Mouse (Mus musculus) forebrain, embryonic 11.5 days (tissue): ENCODE data around the gene Phc2. TPM values are rescaled to one million over a fixed set of nuclear protein-coding genes. Genes with fewer than 3 reads are reported as not detected.

ENCODE experiments used
- ATAC-seq: fragments of 200-750 bp; cut with Nextera tagmentation; replicated peaks from 2 replicates; pipeline ENCODE4 v1.8.0; 2017; ENCODE audit warnings: moderate TSS enrichment; ENCODE audit not compliant: low FRiP score
- DNase-seq: peaks from one replicate; pipeline ENCODE4 v3.0.0-alpha.2; 2017; ENCODE audit warnings: low spot score
- H3K27ac ChIP-seq: fragments of 300-500 bp; sonication (generic); 2 replicates; pipeline ENCODE4 v1.5.1; 2014; ENCODE audit warnings: low read depth, low read length
- H3K27me3 ChIP-seq: fragments of 300-500 bp; sonication (generic); 2 replicates; pipeline ENCODE4 v1.6.1; 2014; ENCODE audit warnings: mild to moderate bottlenecking, low read length, mixed read lengths; ENCODE audit not compliant: control insufficient read depth, insufficient read depth
- H3K36me3 ChIP-seq: fragments of 300-500 bp; sonication (generic); 2 replicates; pipeline ENCODE4 v1.6.1; 2014; ENCODE audit warnings: mild to moderate bottlenecking, low read length, moderate library complexity, mixed read lengths; ENCODE audit not compliant: control insufficient read depth, insufficient read depth
- H3K4me1 ChIP-seq: fragments of 300-500 bp; sonication (generic); replicated peaks from 2 replicates; pipeline ENCODE4 v1.6.1; 2014; ENCODE audit warnings: low read length, mixed read lengths; ENCODE audit not compliant: control insufficient read depth, insufficient read depth
- H3K4me2 ChIP-seq: fragments of 300-500 bp; sonication (generic); 2 replicates; pipeline ENCODE4 v1.6.1; 2014; ENCODE audit warnings: low read depth, mild to moderate bottlenecking, low read length, moderate library complexity, mixed read lengths; ENCODE audit not compliant: severe bottlenecking
- H3K4me3 ChIP-seq: fragments of 300-500 bp; sonication (generic); 2 replicates; pipeline ENCODE4 v1.5.1; 2014; ENCODE audit warnings: low read depth, low read length
- H3K9ac ChIP-seq: fragments of 300-500 bp; sonication (generic); 2 replicates; pipeline ENCODE4 v1.6.1; 2014; ENCODE audit warnings: low read length
- H3K9me3 ChIP-seq: fragments of 300-500 bp; sonication (generic); 2 replicates; pipeline ENCODE4 v1.6.1; 2016; ENCODE audit warnings: low read length, mixed read lengths; ENCODE audit not compliant: control insufficient read depth
- WGBS: fragments of 180-500 bp; shearing (Covaris S2); extraction: QIAGEN DNeasy Blood & Tissue Kit; methylation state at CpG from one replicate; pipeline ENCODE4 v1.1.7; 2014; 5-methylcytosine and 5-hydroxymethylcytosine counted together
- polyA plus RNA-seq: library from polyadenylated mRNA; unstranded; fragments of >200 nt; fragmentation: Nextera tagmentation; extraction: Ambion mirVana; gene quantifications from 2 replicates; pipeline ENCODE4 v1.2.1, GENCODE M21; 2014

Phc2 gene
- polyA plus RNA-seq, 1 experiment from 2014 or later, result 133 TPM

DNA sequence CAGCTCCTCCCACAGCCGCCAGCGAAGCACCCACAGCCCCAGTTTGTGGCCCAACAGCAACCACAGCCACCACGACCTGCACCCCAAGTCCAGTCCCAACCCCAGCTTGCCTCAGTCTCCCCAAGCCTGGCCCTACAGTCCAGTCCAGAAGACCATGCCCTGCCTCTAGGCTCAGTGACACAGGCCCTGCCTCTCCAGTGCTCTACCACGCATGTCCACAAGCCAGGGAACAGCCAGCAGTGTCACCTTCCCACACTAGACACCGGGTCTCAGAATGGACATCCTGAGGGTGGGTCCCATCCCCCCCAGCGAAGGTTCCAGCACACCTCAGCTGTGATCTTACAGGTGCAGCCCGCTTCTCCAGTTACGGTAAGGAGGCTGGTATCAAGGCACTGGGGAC lies 68.4 kb downstream of the Phc2 start:
- H3K4me3 ChIP-seq, result no peak overlapping the region
- DNase-seq, result peak; percentile 49
- H3K27me3 ChIP-seq, result no peaks in the 10 kb centered on the region
- H3K27ac ChIP-seq, result no peak overlapping the region
- H3K9me3 ChIP-seq, result no peaks in the 10 kb centered on the region
- H3K4me1 ChIP-seq, result peaks cover 37% of the 10 kb centered on the region
- H3K36me3 ChIP-seq, result no peaks in the 10 kb centered on the region
- 85% methylated on average over 8 of the region's 8 CpGs for WGBS
- no peak overlapping the region for H3K4me2 ChIP-seq
- H3K9ac ChIP-seq, result no peak overlapping the region
- no peak for ATAC-seq

DNA sequence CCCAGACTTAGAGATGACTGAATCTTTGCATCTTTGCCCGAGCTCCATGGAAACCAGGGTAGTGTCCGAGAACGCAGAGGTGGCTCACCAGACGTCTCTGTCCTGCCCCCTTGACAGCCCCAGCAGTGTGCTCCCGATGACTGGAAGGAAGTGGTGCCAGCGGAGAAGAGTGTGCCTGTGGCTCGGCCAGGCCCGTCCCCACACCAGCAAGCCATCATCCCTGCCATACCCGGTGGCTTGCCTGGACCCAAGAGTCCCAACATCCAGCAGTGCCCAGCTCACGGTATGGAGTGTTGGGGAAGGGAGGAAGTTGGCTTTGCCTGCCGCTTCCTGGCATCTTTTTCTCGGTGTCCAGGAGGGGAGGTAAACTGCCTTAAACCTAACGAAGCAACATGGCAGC lies 68.9 kb downstream of the Phc2 start:
- Histone ChIP-seq H3K4me3 (no peak overlapping the region), H3K27me3 (no peaks in the 10 kb centered on the region), H3K36me3 (no peaks in the 10 kb centered on the region), H3K4me1 (peaks cover 37% of the 10 kb centered on the region), H3K9ac (no peak overlapping the region), H3K9me3 (no peaks in the 10 kb centered on the region), H3K4me2 (no peak overlapping the region), H3K27ac (no peak overlapping the region)
- 82% methylated on average over 13 of the region's 13 CpGs for WGBS
- ATAC-seq (no peak), DNase-seq (peak; percentile 38)

DNA sequence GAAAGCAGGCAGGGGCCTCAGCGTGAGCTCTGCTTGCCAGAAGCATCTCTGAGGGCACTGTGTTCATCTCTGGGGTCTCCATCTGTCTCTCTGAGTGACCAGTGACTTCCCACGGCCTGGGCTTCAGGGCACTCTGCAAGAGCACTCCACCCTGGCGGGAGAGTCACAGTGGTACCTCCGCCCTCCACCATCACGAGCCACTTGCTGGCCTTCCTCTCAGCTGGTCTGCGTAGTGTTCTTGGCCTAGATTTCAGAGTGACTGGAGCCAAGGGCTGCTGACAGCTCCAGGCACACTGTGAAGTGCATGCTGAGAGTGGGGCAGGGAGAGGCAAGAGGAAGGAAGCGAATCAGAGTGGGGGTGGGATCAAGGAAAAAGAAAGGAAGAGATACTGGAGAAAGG lies 69.6 kb downstream of the Phc2 start:
- no peak overlapping the region for H3K4me3 ChIP-seq
- WGBS, result 75% methylated on average over 7 of the region's 7 CpGs
- peaks cover 34% of the 10 kb centered on the region for H3K4me1 ChIP-seq
- DNase-seq (peak; percentile 47), ATAC-seq (no peak)
- H3K9ac ChIP-seq, result no peak overlapping the region
- H3K27ac ChIP-seq, result no peak overlapping the region
- H3K36me3 ChIP-seq, result no peaks in the 10 kb centered on the region
- no peaks in the 10 kb centered on the region for H3K9me3 ChIP-seq
- H3K4me2 ChIP-seq, result no peak overlapping the region
- H3K27me3 ChIP-seq, result no peaks in the 10 kb centered on the region

DNA sequence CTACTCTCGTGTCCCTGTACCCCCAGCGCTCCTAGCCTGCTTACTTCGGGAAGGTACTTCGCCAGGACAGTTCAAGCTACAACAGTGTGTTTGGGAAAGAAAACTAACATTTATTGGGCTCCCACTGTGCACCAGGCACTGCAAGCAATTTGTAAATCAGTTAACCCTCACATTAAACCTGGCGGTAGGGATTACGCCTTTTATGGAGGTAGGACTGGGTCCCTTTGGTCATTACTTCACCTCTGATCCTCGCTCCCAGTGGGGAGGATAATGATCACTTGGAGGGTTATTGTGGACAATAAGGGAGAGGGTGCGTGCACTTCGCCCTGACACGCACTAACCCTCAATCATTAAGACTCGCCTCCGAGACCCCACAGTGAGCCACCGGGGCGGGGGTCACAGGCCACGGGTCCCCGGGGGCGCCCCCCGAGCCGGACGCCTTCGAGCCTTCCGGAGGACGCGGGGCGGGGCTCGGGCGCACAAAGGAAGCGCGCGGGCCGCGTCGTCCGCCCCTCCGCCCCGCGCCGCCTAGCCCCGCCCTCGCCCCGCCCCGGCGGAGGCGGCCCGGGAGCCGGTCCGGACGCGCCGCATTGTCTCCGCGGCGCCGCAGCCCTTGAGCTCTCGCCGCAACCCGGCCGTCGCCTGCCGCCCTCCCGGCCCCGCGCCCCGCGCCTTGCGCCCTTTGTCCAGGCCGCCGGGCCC lies 72.7 kb downstream of the Phc2 start:
- WGBS, result 4% methylated on average over 31 of the region's 68 CpGs
- H3K4me1 ChIP-seq, result peaks cover 23% of the 10 kb centered on the region

DNA sequence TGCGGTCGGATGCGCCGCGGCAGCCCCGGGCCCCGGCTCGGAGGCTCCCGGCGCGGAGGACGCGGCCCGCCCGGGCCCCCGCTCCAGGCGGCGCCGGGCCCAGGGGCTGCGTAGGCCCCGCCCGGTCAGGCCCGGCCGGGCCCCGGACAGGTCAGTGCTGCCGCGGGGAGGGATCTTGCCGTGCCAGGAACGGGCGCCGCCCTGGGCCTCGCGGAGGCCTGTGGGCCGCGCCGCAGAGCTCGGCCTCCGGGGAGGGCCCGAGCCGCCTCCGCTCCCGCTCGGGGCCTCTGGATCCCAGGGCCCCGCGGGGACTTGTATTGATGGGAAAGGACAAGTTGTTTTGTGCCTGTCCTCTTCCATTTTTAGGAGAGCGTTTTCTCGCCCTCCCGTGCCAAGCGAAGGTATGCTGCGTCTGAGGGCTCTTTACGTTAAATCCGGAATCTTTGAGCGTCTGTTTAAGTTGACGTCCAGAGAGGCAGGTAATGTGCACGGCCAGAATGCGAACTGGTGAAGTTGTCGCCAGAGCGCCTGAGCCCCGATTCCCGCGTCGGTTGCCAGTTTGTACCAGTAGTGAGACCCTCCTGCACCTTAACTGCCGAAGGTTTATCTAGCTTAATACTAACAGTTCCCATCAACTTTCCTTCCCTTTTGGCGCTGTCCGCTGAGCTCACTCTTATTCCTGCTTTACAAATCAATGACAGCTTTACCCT lies 73.4 kb downstream of the Phc2 start:
- ATAC-seq (peak; percentile 60; the same call in 1 of the 2 replicates), DNase-seq (no peak)
- no peaks in the 10 kb centered on the region for H3K36me3 ChIP-seq
- WGBS, result under 1% methylated on average over 58 of the region's 65 CpGs
- H3K27ac ChIP-seq, result peak overlapping the region; percentile 85
- H3K4me3 ChIP-seq, result peak overlapping the region; percentile 100
- H3K9ac ChIP-seq, result peak overlapping the region; percentile 100
- no peaks in the 10 kb centered on the region for H3K9me3 ChIP-seq
- peak overlapping the region; percentile 97 for H3K4me2 ChIP-seq
- H3K27me3 ChIP-seq, result no peaks in the 10 kb centered on the region
- H3K4me1 ChIP-seq, result peaks cover 19% of the 10 kb centered on the region

More for the DNA sequence above, 72.7 kb downstream of the Phc2 start:
- peak overlapping the region; percentile 100 for H3K9ac ChIP-seq
- peak; percentile 93 for ATAC-seq
- H3K4me2 ChIP-seq, result peak overlapping the region; percentile 97
- H3K9me3 ChIP-seq, result no peaks in the 10 kb centered on the region
- peak; percentile 89 for DNase-seq
- peak overlapping the region; percentile 85 for H3K27ac ChIP-seq
- no peaks in the 10 kb centered on the region for H3K36me3 ChIP-seq
- H3K27me3 ChIP-seq, result no peaks in the 10 kb centered on the region
- H3K4me3 ChIP-seq, result peak overlapping the region; percentile 100

DNA sequence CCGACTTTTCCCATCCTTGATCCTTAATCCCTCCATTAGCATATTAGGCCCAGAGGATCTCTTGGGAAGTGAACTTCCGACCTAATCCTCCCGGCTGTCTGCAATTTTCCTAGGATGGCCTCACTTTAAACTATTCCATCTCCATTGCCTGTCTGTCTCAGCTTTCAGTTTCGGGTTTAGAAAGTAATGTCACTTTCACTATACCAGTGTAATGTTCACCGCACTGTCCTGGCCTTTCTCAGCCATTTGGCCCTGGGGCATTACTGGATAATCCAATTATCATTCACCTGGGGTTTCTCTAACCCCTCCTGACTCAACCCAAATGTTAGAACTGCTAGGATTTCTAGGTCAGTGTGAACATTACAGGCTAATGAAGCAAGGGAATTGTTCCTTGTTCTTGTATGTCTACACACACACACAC lies 73.9 kb downstream of the Phc2 start:
- Histone ChIP-seq H3K9ac (peak overlapping the region; percentile 100), H3K4me1 (peaks cover 23% of the 10 kb centered on the region), H3K4me3 (peak overlapping the region; percentile 100), H3K27ac (peak overlapping the region; percentile 85; the same call in 1 of the 2 replicates), H3K27me3 (no peaks in the 10 kb centered on the region), H3K4me2 (peak overlapping the region; percentile 97), H3K9me3 (no peaks in the 10 kb centered on the region), H3K36me3 (no peaks in the 10 kb centered on the region)
- WGBS, result under 1% methylated on average over 5 of the region's 5 CpGs
- DNase-seq (no peak), ATAC-seq (no peak)

DNA sequence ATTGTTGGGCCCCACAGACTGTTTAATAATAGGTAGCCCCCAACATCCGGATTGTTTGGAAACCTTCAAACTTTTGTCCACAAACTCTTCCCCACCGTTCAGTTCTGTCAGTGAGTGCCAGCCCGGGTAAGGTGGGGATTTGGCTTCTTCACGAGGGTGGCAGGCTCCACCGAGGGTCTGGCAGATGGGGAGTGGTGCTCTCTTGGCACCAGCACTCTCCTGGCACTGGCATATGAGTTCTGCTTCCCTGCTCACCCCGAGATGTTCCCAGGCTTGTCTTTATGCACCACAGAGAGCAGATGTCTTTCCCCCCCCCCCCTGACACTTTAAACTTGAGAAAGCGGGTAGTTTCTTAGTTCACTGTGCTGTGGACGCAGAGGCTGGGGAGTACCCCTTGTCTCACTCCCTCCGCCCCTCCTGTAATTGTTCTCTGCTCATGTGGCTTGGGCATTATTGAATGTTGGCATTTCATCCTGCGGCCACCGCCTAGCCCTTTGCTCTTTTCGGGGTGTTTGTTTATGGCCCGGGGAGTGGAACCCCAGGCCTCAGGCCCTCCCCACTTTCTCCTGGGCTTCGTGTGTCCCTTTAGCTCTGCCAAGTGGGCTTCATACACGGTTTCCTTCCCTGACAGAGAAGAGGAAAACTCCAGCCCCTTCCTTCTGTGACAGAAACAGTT lies 74.7 kb downstream of the Phc2 start:
- peak overlapping the region; percentile 97 for H3K4me2 ChIP-seq
- 11% methylated on average over 15 of the region's 15 CpGs for WGBS
- H3K36me3 ChIP-seq, result no peaks in the 10 kb centered on the region
- peak overlapping the region; percentile 57; the same call in 1 of the 2 replicates for H3K27ac ChIP-seq
- peaks cover 30% of the 10 kb centered on the region for H3K4me1 ChIP-seq
- no peaks in the 10 kb centered on the region for H3K9me3 ChIP-seq
- ATAC-seq (no peak), DNase-seq (no peak)
- H3K9ac ChIP-seq, result peak overlapping the region; percentile 100
- no peaks in the 10 kb centered on the region for H3K27me3 ChIP-seq
- peak overlapping the region; percentile 100 for H3K4me3 ChIP-seq

DNA sequence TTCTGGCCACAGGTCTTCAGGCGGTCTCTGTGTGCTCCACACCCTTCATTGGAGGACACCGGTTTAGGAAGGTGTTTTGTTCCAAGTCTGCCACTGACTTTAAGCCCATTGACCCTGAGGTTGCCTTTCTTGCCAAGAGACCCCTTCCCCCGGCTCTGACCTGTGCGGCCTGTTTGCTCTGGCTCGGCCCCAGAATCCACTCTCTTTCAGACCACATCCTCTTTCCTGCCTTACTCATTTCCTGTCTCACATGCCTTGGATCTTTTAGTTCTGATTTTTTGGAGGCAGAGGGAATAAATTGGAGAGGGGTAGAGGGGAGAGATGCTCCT lies 75.2 kb downstream of the Phc2 start:
- ATAC-seq (no peak), DNase-seq (no peak)
- peak overlapping the region; percentile 57; the same call in 1 of the 2 replicates for H3K27ac ChIP-seq

More for the DNA sequence above, 75.2 kb downstream of the Phc2 start:
- peaks cover 35% of the 10 kb centered on the region for H3K4me1 ChIP-seq
- peak overlapping the region; percentile 100 for H3K4me3 ChIP-seq
- WGBS, result 23% methylated on average over 5 of the region's 5 CpGs
- peak overlapping the region; percentile 97 for H3K4me2 ChIP-seq
- H3K9ac ChIP-seq, result peak overlapping the region; percentile 100
- no peaks in the 10 kb centered on the region for H3K27me3 ChIP-seq
- H3K36me3 ChIP-seq, result no peaks in the 10 kb centered on the region
- no peaks in the 10 kb centered on the region for H3K9me3 ChIP-seq
